Mouse (Mus musculus) limb, embryonic 15.5 days (tissue): ENCODE data around the gene Dedd2. TPM values are rescaled to one million over a fixed set of nuclear protein-coding genes. Genes with fewer than 3 reads are reported as not detected.
A peak's percentile ranks its signal among the peaks of the same experiment; 100 is the strongest.

ENCODE experiments used
- ATAC-seq: fragments of 200-750 bp; cut with Nextera tagmentation; 2 replicates; pipeline ENCODE4 v1.8.0; 2017; ENCODE audit warnings: low read depth, moderate TSS enrichment; ENCODE audit not compliant: insufficient number of reproducible peaks, low FRiP score, low TSS enrichment
- H3K27ac ChIP-seq: fragments of 300-500 bp; sonication (generic); 2 replicates; pipeline ENCODE4 v1.5.1; 2015; ENCODE audit warnings: moderate library complexity, mild to moderate bottlenecking, inconsistent platforms
- H3K27me3 ChIP-seq: fragments of 300-500 bp; sonication (generic); 2 replicates; pipeline ENCODE4 v1.6.1; 2015; ENCODE audit warnings: inconsistent platforms
- H3K36me3 ChIP-seq: fragments of 300-500 bp; sonication (generic); 2 replicates; pipeline ENCODE4 v1.6.1; 2015; ENCODE audit warnings: inconsistent platforms
- H3K4me1 ChIP-seq: fragments of 300-500 bp; sonication (generic); 2 replicates; pipeline ENCODE4 v1.6.1; 2015; ENCODE audit warnings: inconsistent platforms
- H3K4me2 ChIP-seq: fragments of 300-500 bp; sonication (generic); 2 replicates; pipeline ENCODE4 v1.6.1; 2015; ENCODE audit warnings: mild to moderate bottlenecking, inconsistent platforms
- H3K4me3 ChIP-seq: fragments of 300-500 bp; sonication (generic); 2 replicates; pipeline ENCODE4 v1.5.1; 2015; ENCODE audit warnings: mild to moderate bottlenecking, inconsistent platforms
- H3K9ac ChIP-seq: fragments of 300-500 bp; sonication (generic); 2 replicates; pipeline ENCODE4 v1.6.1; 2015; ENCODE audit warnings: inconsistent platforms
- H3K9me3 ChIP-seq: fragments of 300-500 bp; sonication (generic); 2 replicates; pipeline ENCODE4 v1.6.1; 2016; ENCODE audit warnings: inconsistent platforms
- WGBS: fragments of 180-500 bp; shearing (Covaris S2); methylation state at CpG from one replicate; pipeline ENCODE4 v1.1.7; 2015; 5-methylcytosine and 5-hydroxymethylcytosine counted together
- polyA plus RNA-seq: library from polyadenylated mRNA; unstranded; fragments of >200 nt; fragmentation: Nextera tagmentation; extraction: Ambion mirVana; gene quantifications from 2 replicates; pipeline ENCODE4 v1.2.1, GENCODE M21; 2015

The Dedd2 gene
- polyA plus RNA-seq, 1 experiment from 2014 or later: 12.2 TPM

- H3K27ac ChIP-seq: no peak overlapping the region
- peaks cover 58% of the 10 kb centered on the region for H3K36me3 ChIP-seq
- H3K9ac ChIP-seq: no peak overlapping the region
- H3K4me3 ChIP-seq: no peak overlapping the region
- H3K9me3 ChIP-seq: no peaks in the 10 kb centered on the region
- H3K4me2 ChIP-seq: no peak overlapping the region
- WGBS: 51% methylated on average over 3 of the region's 3 CpGs
- no peaks in the 10 kb centered on the region for H3K27me3 ChIP-seq
- ATAC-seq: no peak
- H3K4me1 ChIP-seq: no peaks in the 10 kb centered on the region
Observed at GRCm38 (mm10) chr7:25209161-25209622, 11.2 kb downstream of the Dedd2 start.

- ATAC-seq: no peak
- Histone ChIP-seq H3K9ac (no peak overlapping the region), H3K36me3 (peaks cover 72% of the 10 kb centered on the region), H3K4me2 (no peak overlapping the region), H3K4me1 (no peaks in the 10 kb centered on the region), H3K27ac (no peak overlapping the region), H3K9me3 (no peaks in the 10 kb centered on the region), H3K4me3 (no peak overlapping the region), H3K27me3 (no peaks in the 10 kb centered on the region)
- WGBS: 74% methylated on average over 16 of the region's 16 CpGs
Observed at GRCm38 (mm10) chr7:25206094-25206830, 14.2 kb downstream of the Dedd2 start.

- Histone ChIP-seq H3K9ac (no peak overlapping the region), H3K9me3 (no peaks in the 10 kb centered on the region), H3K36me3 (peaks cover 66% of the 10 kb centered on the region), H3K4me1 (no peaks in the 10 kb centered on the region), H3K27ac (no peak overlapping the region), H3K27me3 (no peaks in the 10 kb centered on the region), H3K4me3 (no peak overlapping the region), H3K4me2 (no peak overlapping the region)
- no peak for ATAC-seq
- 74% methylated on average over 16 of the region's 16 CpGs for WGBS
Observed at GRCm38 (mm10) chr7:25205355-25206093, 14.9 kb downstream of the Dedd2 start.

GRCm38 (mm10) chr7:25203624-25204023 lies 16.8 kb downstream of the Dedd2 start:
- no peak for ATAC-seq
- no peaks in the 10 kb centered on the region for H3K4me1 ChIP-seq
- H3K36me3 ChIP-seq: peaks cover 47% of the 10 kb centered on the region
- H3K27ac ChIP-seq: no peak overlapping the region
- WGBS: 86% methylated on average over 20 of the region's 20 CpGs
- no peak overlapping the region for H3K9ac ChIP-seq
- no peak overlapping the region for H3K4me2 ChIP-seq
- H3K4me3 ChIP-seq: no peak overlapping the region
- no peaks in the 10 kb centered on the region for H3K27me3 ChIP-seq
- H3K9me3 ChIP-seq: no peaks in the 10 kb centered on the region

GRCm38 (mm10) chr7:25197384-25198018 lies 22.9 kb downstream of the Dedd2 start:
- Histone ChIP-seq H3K27ac (no peak overlapping the region), H3K4me3 (no peak overlapping the region), H3K9me3 (no peaks in the 10 kb centered on the region), H3K4me1 (no peaks in the 10 kb centered on the region), H3K9ac (no peak overlapping the region), H3K36me3 (peaks cover 6% of the 10 kb centered on the region), H3K4me2 (no peak overlapping the region), H3K27me3 (no peaks in the 10 kb centered on the region)
- WGBS: 66% methylated on average over 10 of the region's 10 CpGs
- ATAC-seq: no peak

- WGBS: 77% methylated on average over 9 of the region's 9 CpGs
- no peaks in the 10 kb centered on the region for H3K9me3 ChIP-seq
- H3K4me1 ChIP-seq: no peaks in the 10 kb centered on the region
- H3K27ac ChIP-seq: no peak overlapping the region
- H3K4me3 ChIP-seq: no peak overlapping the region
- H3K9ac ChIP-seq: no peak overlapping the region
- no peaks in the 10 kb centered on the region for H3K27me3 ChIP-seq
- no peaks in the 10 kb centered on the region for H3K36me3 ChIP-seq
- H3K4me2 ChIP-seq: no peak overlapping the region
- no peak for ATAC-seq
Observed at GRCm38 (mm10) chr7:25196107-25196506, 24.3 kb downstream of the Dedd2 start.

- 74% methylated on average over 3 of the region's 3 CpGs for WGBS
- Histone ChIP-seq H3K9ac (no peak overlapping the region), H3K27ac (no peak overlapping the region), H3K4me2 (no peak overlapping the region), H3K4me3 (no peak overlapping the region), H3K9me3 (no peaks in the 10 kb centered on the region), H3K4me1 (no peaks in the 10 kb centered on the region), H3K27me3 (no peaks in the 10 kb centered on the region), H3K36me3 (no peaks in the 10 kb centered on the region)
- no peak for ATAC-seq
Observed at GRCm38 (mm10) chr7:25195148-25195547, 25.3 kb downstream of the Dedd2 start.

- Histone ChIP-seq H3K4me3 (no peak overlapping the region), H3K4me1 (0 out of 2 replicates have a peak, but pooled peaks cover 2% of the 10 kb centered on the region), H3K27ac (no peak overlapping the region), H3K4me2 (no peak overlapping the region), H3K27me3 (no peaks in the 10 kb centered on the region), H3K36me3 (no peaks in the 10 kb centered on the region), H3K9ac (no peak overlapping the region), H3K9me3 (no peaks in the 10 kb centered on the region)
- no peak for ATAC-seq
- 73% methylated on average over 8 of the region's 8 CpGs for WGBS
Observed at GRCm38 (mm10) chr7:25192110-25192509, 28.3 kb downstream of the Dedd2 start.

GRCm38 (mm10) chr7:25190806-25191205 lies 29.6 kb downstream of the Dedd2 start:
- H3K4me2 ChIP-seq: no peak overlapping the region
- no peak overlapping the region for H3K27ac ChIP-seq
- 81% methylated on average over 11 of the region's 11 CpGs for WGBS
- no peaks in the 10 kb centered on the region for H3K36me3 ChIP-seq
- no peak overlapping the region for H3K9ac ChIP-seq
- ATAC-seq: no peak
- H3K4me1 ChIP-seq: 0 out of 2 replicates have a peak, but pooled peaks cover 2% of the 10 kb centered on the region
- H3K9me3 ChIP-seq: no peaks in the 10 kb centered on the region
- H3K27me3 ChIP-seq: no peaks in the 10 kb centered on the region
- H3K4me3 ChIP-seq: no peak overlapping the region

- H3K4me1 ChIP-seq: 0 out of 2 replicates have a peak, but pooled peaks cover 2% of the 10 kb centered on the region
- no peak overlapping the region for H3K4me3 ChIP-seq
- no peaks in the 10 kb centered on the region for H3K9me3 ChIP-seq
- H3K27ac ChIP-seq: no peak overlapping the region
- no peaks in the 10 kb centered on the region for H3K36me3 ChIP-seq
- H3K27me3 ChIP-seq: peaks cover 18% of the 10 kb centered on the region
- ATAC-seq: peak; percentile 74; the same call in 1 of the 2 replicates
- no peak overlapping the region for H3K9ac ChIP-seq
- no peak overlapping the region for H3K4me2 ChIP-seq
- 18% methylated on average over 21 of the region's 21 CpGs for WGBS
Observed at GRCm38 (mm10) chr7:25187662-25188650, 32.5 kb downstream of the Dedd2 start.

GRCm38 (mm10) chr7:25184091-25184490 lies 36.3 kb downstream of the Dedd2 start:
- H3K4me1 ChIP-seq: peaks cover 20% of the 10 kb centered on the region
- no peaks in the 10 kb centered on the region for H3K9me3 ChIP-seq
- H3K27ac ChIP-seq: no peak overlapping the region
- no peak overlapping the region for H3K4me2 ChIP-seq
- ATAC-seq: no peak
- WGBS: 65% methylated on average over 6 of the region's 6 CpGs
- no peak overlapping the region for H3K9ac ChIP-seq
- H3K27me3 ChIP-seq: peaks cover 56% of the 10 kb centered on the region
- H3K36me3 ChIP-seq: no peaks in the 10 kb centered on the region
- no peak overlapping the region for H3K4me3 ChIP-seq
